Mouse (Mus musculus) limb, embryonic 10.5 days (tissue): ENCODE results near the gene Slc17a8. TPM values are rescaled to one million over a fixed set of nuclear protein-coding genes. Genes with fewer than 3 reads are reported as not detected.
"Not testable (repeated sequence)": the region's sequence is repeated elsewhere in the genome, so short reads cannot be mapped to it uniquely, and the experiment has no call there.

Experiments used
- DNase-seq: peaks from one replicate; pipeline ENCODE4 v3.0.0-alpha.2; 2017; ENCODE audit warnings: low spot score
- H3K27ac ChIP-seq: fragments of 300-500 bp; sonication (generic); 2 replicates; pipeline ENCODE4 v1.5.1; 2016; ENCODE audit warnings: mild to moderate bottlenecking
- H3K27me3 ChIP-seq: fragments of 300-500 bp; sonication (generic); 2 replicates; pipeline ENCODE4 v1.6.1; 2016; ENCODE audit warnings: low read depth, mild to moderate bottlenecking; ENCODE audit not compliant: poor library complexity, severe bottlenecking
- H3K36me3 ChIP-seq: fragments of 300-500 bp; sonication (generic); 2 replicates; pipeline ENCODE4 v1.6.1; 2016; ENCODE audit warnings: mild to moderate bottlenecking, moderate library complexity
- H3K4me1 ChIP-seq: fragments of 300-500 bp; sonication (generic); 2 replicates; pipeline ENCODE4 v1.6.1; 2016
- H3K4me3 ChIP-seq: fragments of 300-500 bp; sonication (generic); 2 replicates; pipeline ENCODE4 v1.5.1; 2016; ENCODE audit warnings: mild to moderate bottlenecking, moderate library complexity
- H3K9me3 ChIP-seq: fragments of 300-500 bp; sonication (generic); replicated peaks from 2 replicates; pipeline ENCODE4 v1.6.1; 2016; ENCODE audit warnings: mild to moderate bottlenecking
- WGBS: fragments of 180-500 bp; shearing (Covaris S2); methylation state at CpG from one replicate; pipeline ENCODE4 v1.1.7; 2016; 5-methylcytosine and 5-hydroxymethylcytosine counted together
- polyA plus RNA-seq: library from polyadenylated mRNA; unstranded; fragments of >200 nt; fragmentation: Nextera tagmentation; extraction: Ambion mirVana; gene quantifications from 2 replicates; pipeline ENCODE4 v1.2.1, GENCODE M21; 2016

Slc17a8 gene
- polyA plus RNA-seq, 1 experiment from 2014 or later: not detected

GRCm38 (mm10) chr10:89578801-89579200 is 42.3 kb downstream of the Slc17a8 start:
- H3K36me3 ChIP-seq: no peaks in the 10 kb centered on the region
- DNase-seq: no peak
- no peaks in the 10 kb centered on the region for H3K27me3 ChIP-seq
- no peaks in the 10 kb centered on the region for H3K4me1 ChIP-seq
- 87% methylated on average over 4 of the region's 4 CpGs for WGBS
- H3K4me3 ChIP-seq: no peak overlapping the region
- H3K27ac ChIP-seq: no peak overlapping the region
- no peaks in the 10 kb centered on the region for H3K9me3 ChIP-seq

DNA sequence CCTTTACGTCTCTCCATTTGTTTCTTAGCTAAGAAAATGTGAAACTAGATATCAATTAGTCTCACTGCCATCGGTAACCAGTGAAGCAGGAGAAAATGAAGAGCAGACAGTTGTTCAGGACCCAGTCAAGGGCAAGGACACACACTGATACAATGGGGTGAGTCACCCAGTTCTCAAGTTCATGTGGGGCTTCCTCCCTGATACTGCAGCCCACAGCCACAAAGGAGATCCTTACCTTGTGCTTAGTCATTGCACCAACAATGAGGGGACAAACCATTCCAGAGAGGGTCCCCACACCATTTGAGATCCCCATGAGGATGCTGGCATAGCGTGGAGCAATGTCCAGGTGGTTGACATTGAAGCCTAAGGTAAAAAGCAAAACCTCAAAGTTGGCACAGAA is 43.4 kb downstream of the Slc17a8 start:
- no peak overlapping the region for H3K4me3 ChIP-seq
- H3K27me3 ChIP-seq: no peaks in the 10 kb centered on the region
- 85% methylated on average over 3 of the region's 3 CpGs for WGBS
- DNase-seq: no peak
- no peak overlapping the region for H3K27ac ChIP-seq
- H3K4me1 ChIP-seq: no peaks in the 10 kb centered on the region
- H3K9me3 ChIP-seq: no peaks in the 10 kb centered on the region
- no peaks in the 10 kb centered on the region for H3K36me3 ChIP-seq

- Histone ChIP-seq H3K4me3 (no peak overlapping the region), H3K27ac (no peak overlapping the region), H3K27me3 (no peaks in the 10 kb centered on the region), H3K36me3 (no peaks in the 10 kb centered on the region), H3K4me1 (no peaks in the 10 kb centered on the region), H3K9me3 (no peaks in the 10 kb centered on the region)
- no peak for DNase-seq
- 93% methylated on average over 3 of the region's 3 CpGs for WGBS
These were observed 47.6 kb downstream of the Slc17a8 start for GRCm38 (mm10) chr10:89573421-89573820.

DNA sequence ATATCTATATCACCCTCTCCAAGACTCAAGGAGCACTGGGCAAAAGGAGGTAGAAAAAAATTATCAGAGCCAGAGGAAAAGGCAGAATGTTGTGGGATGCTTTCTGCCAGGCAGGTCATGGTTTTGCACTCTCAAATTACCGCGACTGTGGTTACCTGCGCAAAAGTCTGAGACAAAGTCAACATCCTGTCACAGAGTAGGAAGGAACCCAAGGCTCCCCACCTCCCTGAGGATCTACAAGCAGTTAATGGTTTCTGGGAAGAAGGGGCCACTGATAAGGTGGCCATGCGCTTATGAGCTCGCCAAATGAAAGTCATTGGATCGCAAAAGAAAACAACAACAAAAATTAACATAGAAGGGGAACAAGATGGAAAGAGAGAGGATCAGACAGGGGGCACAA is 48.1 kb downstream of the Slc17a8 start:
- H3K27ac ChIP-seq: no peak overlapping the region
- no peaks in the 10 kb centered on the region for H3K36me3 ChIP-seq
- no peaks in the 10 kb centered on the region for H3K27me3 ChIP-seq
- no peak overlapping the region for H3K4me3 ChIP-seq
- H3K4me1 ChIP-seq: no peaks in the 10 kb centered on the region
- 90% methylated on average over 6 of the region's 6 CpGs for WGBS
- H3K9me3 ChIP-seq: no peaks in the 10 kb centered on the region
- DNase-seq: no peak

DNA sequence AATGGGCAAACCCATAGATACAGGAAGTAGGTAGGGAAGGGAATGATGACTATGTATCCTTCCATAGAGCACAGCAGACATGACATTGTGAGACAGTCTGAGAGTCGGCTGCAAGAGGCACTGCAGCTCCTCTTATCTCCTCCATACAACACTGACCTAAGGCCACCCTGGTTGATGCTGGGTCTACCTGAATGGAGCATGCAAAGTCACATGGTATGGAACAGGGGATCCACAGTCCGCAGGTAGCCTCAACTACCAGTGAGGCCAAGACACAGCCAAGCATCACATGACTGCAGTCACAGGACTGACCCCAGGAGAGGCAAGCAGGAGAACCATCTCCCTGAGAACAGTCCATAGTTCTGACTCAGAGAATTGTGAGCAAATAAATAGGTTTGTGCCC is 53.7 kb downstream of the Slc17a8 start:
- no peak for DNase-seq
- Histone ChIP-seq H3K4me3 (no peak overlapping the region), H3K36me3 (no peaks in the 10 kb centered on the region), H3K9me3 (no peaks in the 10 kb centered on the region), H3K4me1 (no peaks in the 10 kb centered on the region), H3K27me3 (no peaks in the 10 kb centered on the region), H3K27ac (no peak overlapping the region)
- 82% methylated on average over 2 of the region's 2 CpGs for WGBS

- no peak for DNase-seq
- WGBS: 87% methylated on average over 9 of the region's 9 CpGs
- no peaks in the 10 kb centered on the region for H3K36me3 ChIP-seq
- H3K27me3 ChIP-seq: no peaks in the 10 kb centered on the region
- H3K4me1 ChIP-seq: no peaks in the 10 kb centered on the region
- H3K4me3 ChIP-seq: no peak overlapping the region
- H3K27ac ChIP-seq: no peak overlapping the region
- H3K9me3 ChIP-seq: no peaks in the 10 kb centered on the region
These were observed 55.6 kb downstream of the Slc17a8 start for GRCm38 (mm10) chr10:89565301-89566022.

- no peak overlapping the region for H3K4me3 ChIP-seq
- no peaks in the 10 kb centered on the region for H3K9me3 ChIP-seq
- H3K27ac ChIP-seq: no peak overlapping the region
- H3K4me1 ChIP-seq: no peaks in the 10 kb centered on the region
- WGBS: 90% methylated on average over 6 of the region's 6 CpGs
- no peak for DNase-seq
- H3K27me3 ChIP-seq: no peaks in the 10 kb centered on the region
- no peaks in the 10 kb centered on the region for H3K36me3 ChIP-seq
These were observed 58.9 kb downstream of the Slc17a8 start for GRCm38 (mm10) chr10:89562113-89562512.

DNA sequence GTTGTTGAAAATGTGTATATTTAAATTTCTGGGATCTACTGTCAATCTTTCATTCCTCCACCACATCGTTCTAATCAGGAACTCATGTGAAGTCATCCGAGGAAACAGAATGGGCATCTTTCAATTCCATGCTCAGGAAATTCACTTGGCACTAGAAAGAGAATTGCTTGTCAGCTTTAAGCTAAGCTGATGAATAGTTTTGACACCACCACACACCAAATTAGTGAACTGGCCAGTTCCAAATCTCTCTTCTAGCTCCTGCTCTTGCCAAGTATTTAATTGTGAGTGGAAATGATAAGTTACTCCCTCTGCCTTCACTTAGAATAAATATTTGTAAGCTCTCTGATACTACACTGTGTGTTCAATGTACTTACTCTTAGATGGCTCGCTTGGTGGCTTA is 61.7 kb downstream of the Slc17a8 start:
- Histone ChIP-seq H3K4me3 (no peak overlapping the region), H3K27ac (no peak overlapping the region), H3K36me3 (no peaks in the 10 kb centered on the region), H3K4me1 (no peaks in the 10 kb centered on the region), H3K9me3 (no peaks in the 10 kb centered on the region), H3K27me3 (no peaks in the 10 kb centered on the region)
- DNase-seq: no peak
- 79% methylated on average over 3 of the region's 3 CpGs for WGBS

GRCm38 (mm10) chr10:89554885-89555284 is 66.2 kb downstream of the Slc17a8 start:
- not testable (repeated sequence) for H3K27me3 ChIP-seq, H3K9me3 ChIP-seq, H3K27ac ChIP-seq, DNase-seq, H3K4me1 ChIP-seq, H3K36me3 ChIP-seq, H3K4me3 ChIP-seq
- WGBS: 76% methylated on average over 13 of the region's 13 CpGs

- not testable (repeated sequence) for H3K4me1 ChIP-seq, H3K27me3 ChIP-seq, DNase-seq, H3K9me3 ChIP-seq, H3K36me3 ChIP-seq, H3K27ac ChIP-seq, H3K4me3 ChIP-seq
- WGBS: 93% methylated on average over 7 of the region's 7 CpGs
These were observed 67.2 kb downstream of the Slc17a8 start for GRCm38 (mm10) chr10:89553855-89554254.

DNA sequence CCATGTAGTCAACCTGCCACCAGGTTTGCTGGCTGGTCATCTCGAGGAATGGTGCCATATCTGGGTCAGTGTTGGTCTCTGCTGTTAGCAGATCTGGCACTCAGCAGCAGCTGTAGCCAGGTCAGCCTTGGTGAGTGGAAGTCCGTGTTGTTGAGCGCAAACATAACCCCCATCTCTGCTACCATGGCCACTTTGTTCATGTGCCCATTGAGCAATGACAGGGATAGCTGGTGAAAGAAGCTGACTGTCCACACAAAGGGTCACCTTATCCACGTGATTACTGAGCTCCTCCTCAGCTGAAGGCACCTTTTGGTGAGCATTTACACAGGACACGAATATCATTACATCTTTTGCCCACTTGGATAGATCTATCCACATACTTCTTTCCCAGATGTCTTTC is 68.0 kb downstream of the Slc17a8 start:
- no peak overlapping the region for H3K4me3 ChIP-seq
- no peaks in the 10 kb centered on the region for H3K27me3 ChIP-seq
- H3K27ac ChIP-seq: no peak overlapping the region
- H3K4me1 ChIP-seq: no peaks in the 10 kb centered on the region
- 82% methylated on average over 5 of the region's 5 CpGs for WGBS
- no peak for DNase-seq
- H3K9me3 ChIP-seq: no peaks in the 10 kb centered on the region
- H3K36me3 ChIP-seq: no peaks in the 10 kb centered on the region

DNA sequence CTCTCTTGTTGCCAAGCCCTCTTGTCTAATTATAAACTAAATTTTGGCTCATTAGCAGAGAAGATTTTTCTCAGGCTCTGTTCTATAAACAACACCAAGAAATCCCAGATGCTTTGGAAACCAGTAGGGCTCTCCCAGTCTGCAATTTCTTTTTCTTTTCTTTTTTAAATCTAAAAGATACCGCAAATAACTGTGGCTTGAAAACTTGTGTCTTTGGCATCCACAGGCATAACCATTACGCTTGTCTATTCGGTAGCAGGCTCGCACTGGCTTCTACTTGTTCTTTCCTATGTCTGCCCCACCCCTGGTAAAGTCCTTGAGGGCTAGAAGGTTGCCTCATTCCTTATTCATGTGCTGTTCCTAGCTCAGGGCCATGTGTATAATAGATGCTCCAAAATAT is 69.4 kb downstream of the Slc17a8 start:
- Histone ChIP-seq H3K4me1 (no peaks in the 10 kb centered on the region), H3K9me3 (no peaks in the 10 kb centered on the region), H3K27ac (no peak overlapping the region), H3K27me3 (no peaks in the 10 kb centered on the region), H3K4me3 (no peak overlapping the region), H3K36me3 (no peaks in the 10 kb centered on the region)
- WGBS: 95% methylated on average over 4 of the region's 4 CpGs
- DNase-seq: no peak

- Histone ChIP-seq H3K36me3 (no peaks in the 10 kb centered on the region), H3K27me3 (no peaks in the 10 kb centered on the region), H3K27ac (no peak overlapping the region), H3K9me3 (no peaks in the 10 kb centered on the region), H3K4me1 (no peaks in the 10 kb centered on the region), H3K4me3 (no peak overlapping the region)
- WGBS: 68% methylated on average over 6 of the region's 6 CpGs
- no peak for DNase-seq
These were observed 73.0 kb downstream of the Slc17a8 start for GRCm38 (mm10) chr10:89548028-89548427.

DNA sequence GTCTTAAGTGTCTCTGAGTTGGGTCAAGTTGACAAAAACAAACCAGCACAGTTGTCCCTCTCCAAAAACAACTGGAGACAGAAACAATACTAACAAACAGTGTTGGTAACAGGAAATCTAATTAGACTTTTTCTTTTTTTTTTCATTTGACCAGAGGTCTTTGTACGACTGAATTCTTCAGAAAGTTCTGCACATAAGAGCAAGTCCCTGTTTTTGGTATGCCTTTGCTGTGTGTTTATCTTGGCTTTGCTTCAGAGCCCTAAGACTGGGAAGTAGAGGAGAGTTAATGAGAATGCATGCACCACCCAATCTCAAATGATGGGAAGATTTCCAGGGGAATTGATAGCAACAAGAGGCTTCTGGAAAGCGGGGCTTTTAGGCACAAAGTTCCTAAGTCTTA is 74.1 kb downstream of the Slc17a8 start:
- Histone ChIP-seq H3K36me3 (no peaks in the 10 kb centered on the region), H3K4me1 (no peaks in the 10 kb centered on the region), H3K27me3 (no peaks in the 10 kb centered on the region), H3K27ac (no peak overlapping the region), H3K9me3 (no peaks in the 10 kb centered on the region), H3K4me3 (no peak overlapping the region)
- DNase-seq: no peak
- WGBS: 89% methylated on average over 2 of the region's 2 CpGs
